Mouse (Mus musculus) forebrain, embryonic 15.5 days (tissue): ENCODE results near the gene Ttc17. TPM values are rescaled to one million over a fixed set of nuclear protein-coding genes. Genes with fewer than 3 reads are reported as not detected.
A peak's percentile ranks its signal among the peaks of the same experiment; 100 is the strongest.

Experiments
- ATAC-seq: fragments of 200-750 bp; cut with Nextera tagmentation; replicated peaks from 2 replicates; pipeline ENCODE4 v1.8.0; 2017; ENCODE audit warnings: mild to moderate bottlenecking, moderate TSS enrichment, moderate library complexity
- H3K27ac ChIP-seq: fragments of 300-500 bp; sonication (generic); replicated peaks from 2 replicates; pipeline ENCODE4 v1.5.1; 2015; ENCODE audit warnings: mild to moderate bottlenecking, inconsistent platforms
- H3K27me3 ChIP-seq: fragments of 300-500 bp; sonication (generic); 2 replicates; pipeline ENCODE4 v1.6.1; 2015; ENCODE audit warnings: inconsistent platforms
- H3K36me3 ChIP-seq: fragments of 300-500 bp; sonication (generic); 2 replicates; pipeline ENCODE4 v1.6.1; 2015; ENCODE audit warnings: mild to moderate bottlenecking, inconsistent platforms
- H3K4me1 ChIP-seq: fragments of 300-500 bp; sonication (generic); 2 replicates; pipeline ENCODE4 v1.6.1; 2015; ENCODE audit warnings: inconsistent platforms
- H3K4me2 ChIP-seq: fragments of 300-500 bp; sonication (generic); replicated peaks from 2 replicates; pipeline ENCODE4 v1.6.1; 2015; ENCODE audit warnings: mild to moderate bottlenecking, inconsistent platforms
- H3K4me3 ChIP-seq: fragments of 300-500 bp; sonication (generic); 2 replicates; pipeline ENCODE4 v1.5.1; 2015; ENCODE audit warnings: mild to moderate bottlenecking, inconsistent platforms
- H3K9ac ChIP-seq: fragments of 300-500 bp; sonication (generic); replicated peaks from 2 replicates; pipeline ENCODE4 v1.6.1; 2015; ENCODE audit warnings: mild to moderate bottlenecking, inconsistent platforms
- H3K9me3 ChIP-seq: fragments of 300-500 bp; sonication (generic); 2 replicates; pipeline ENCODE4 v1.6.1; 2016; ENCODE audit warnings: inconsistent platforms
- WGBS: fragments of 180-500 bp; shearing (Covaris S2); methylation state at CpG from one replicate; pipeline ENCODE4 v1.1.7; 2015; ENCODE audit warnings: mixed read lengths; 5-methylcytosine and 5-hydroxymethylcytosine counted together
- polyA plus RNA-seq: library from polyadenylated mRNA; unstranded; fragments of >200 nt; fragmentation: Nextera tagmentation; extraction: Ambion mirVana; gene quantifications from 2 replicates; pipeline ENCODE4 v1.2.1, GENCODE M21; 2015

Ttc17 gene
- polyA plus RNA-seq, 1 experiment from 2014 or later: 20.7 TPM

DNA sequence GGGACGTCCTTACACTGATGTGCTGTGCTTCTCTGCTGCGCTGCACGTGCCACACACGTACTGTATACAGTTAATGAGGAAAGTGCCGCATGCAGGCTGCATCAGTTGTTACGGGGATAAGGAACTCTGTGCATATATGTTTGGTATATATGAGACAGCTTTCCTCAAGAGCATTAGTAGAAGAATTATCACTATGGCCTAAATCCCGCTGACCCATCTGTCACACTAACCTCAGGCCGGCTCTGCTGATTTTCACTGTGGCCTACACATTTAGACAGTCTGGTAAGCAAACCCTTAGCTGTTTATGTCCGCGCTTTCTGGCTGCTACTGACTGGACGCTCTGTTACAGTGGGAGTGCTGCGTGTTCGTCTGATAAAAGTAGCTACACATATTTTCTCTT lies 77.2 kb downstream of the Ttc17 start:
- H3K9ac ChIP-seq: no peak overlapping the region
- no peaks in the 10 kb centered on the region for H3K27me3 ChIP-seq
- no peak overlapping the region for H3K27ac ChIP-seq
- H3K4me2 ChIP-seq: no peak overlapping the region
- peaks cover 67% of the 10 kb centered on the region for H3K36me3 ChIP-seq
- whole genome bisulfite sequencing: 97% methylated on average over 13 of the region's 13 CpGs
- no peak for ATAC-seq
- H3K4me1 ChIP-seq: peaks cover 12% of the 10 kb centered on the region
- H3K4me3 ChIP-seq: no peak overlapping the region
- H3K9me3 ChIP-seq: no peaks in the 10 kb centered on the region

DNA sequence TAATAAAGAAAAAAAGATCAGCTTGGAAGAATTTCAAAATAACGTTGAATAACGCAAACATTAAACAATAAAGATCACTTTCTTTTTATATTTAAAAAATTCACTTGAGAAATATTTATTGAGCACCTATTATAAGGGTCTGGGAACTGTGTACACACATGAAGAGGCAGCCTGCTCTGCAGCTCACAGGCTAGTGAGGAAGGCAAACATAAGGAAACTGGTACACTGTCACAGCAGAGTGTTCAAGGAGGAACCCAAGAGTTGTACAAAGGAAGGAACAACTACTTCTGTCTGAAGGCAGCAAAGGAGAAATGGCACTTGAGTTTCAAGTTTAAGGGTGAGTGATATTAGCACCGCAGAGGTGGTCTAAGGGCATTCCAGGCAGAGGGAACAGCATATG lies 78.7 kb downstream of the Ttc17 start:
- Histone ChIP-seq H3K27me3 (no peaks in the 10 kb centered on the region), H3K9ac (no peak overlapping the region), H3K4me3 (no peak overlapping the region), H3K9me3 (no peaks in the 10 kb centered on the region), H3K27ac (no peak overlapping the region), H3K4me1 (peaks cover under 1% of the 10 kb centered on the region; the same call in 1 of the 2 replicates), H3K4me2 (no peak overlapping the region), H3K36me3 (peaks cover 78% of the 10 kb centered on the region)
- no peak for ATAC-seq
- WGBS: 95% methylated on average over 3 of the region's 3 CpGs

DNA sequence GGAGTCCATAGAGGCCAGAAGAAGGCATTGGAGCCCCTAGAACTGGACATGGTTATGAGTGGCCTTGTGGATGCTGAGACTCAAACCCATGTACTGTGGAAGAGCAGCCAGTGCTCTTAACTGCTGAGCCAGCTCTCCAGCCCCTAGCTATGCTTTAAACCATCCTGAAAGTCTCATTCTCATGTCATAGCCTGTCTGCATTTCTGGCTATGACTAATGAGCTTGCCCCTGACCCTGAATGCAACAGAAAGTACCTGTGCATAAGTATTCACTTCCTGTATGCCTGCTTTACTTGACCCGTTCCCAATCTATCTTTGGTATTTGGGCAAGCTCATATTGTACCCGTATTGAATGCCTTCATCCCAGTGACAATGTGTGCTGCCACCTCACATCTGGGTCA lies 86.7 kb downstream of the Ttc17 start:
- H3K9me3 ChIP-seq: no peaks in the 10 kb centered on the region
- H3K4me1 ChIP-seq: no peaks in the 10 kb centered on the region
- H3K36me3 ChIP-seq: peaks cover 68% of the 10 kb centered on the region
- H3K4me3 ChIP-seq: no peak overlapping the region
- H3K4me2 ChIP-seq: no peak overlapping the region
- WGBS: 84% methylated on average over 2 of the region's 2 CpGs
- no peak for ATAC-seq
- no peaks in the 10 kb centered on the region for H3K27me3 ChIP-seq
- H3K27ac ChIP-seq: no peak overlapping the region
- no peak overlapping the region for H3K9ac ChIP-seq

DNA sequence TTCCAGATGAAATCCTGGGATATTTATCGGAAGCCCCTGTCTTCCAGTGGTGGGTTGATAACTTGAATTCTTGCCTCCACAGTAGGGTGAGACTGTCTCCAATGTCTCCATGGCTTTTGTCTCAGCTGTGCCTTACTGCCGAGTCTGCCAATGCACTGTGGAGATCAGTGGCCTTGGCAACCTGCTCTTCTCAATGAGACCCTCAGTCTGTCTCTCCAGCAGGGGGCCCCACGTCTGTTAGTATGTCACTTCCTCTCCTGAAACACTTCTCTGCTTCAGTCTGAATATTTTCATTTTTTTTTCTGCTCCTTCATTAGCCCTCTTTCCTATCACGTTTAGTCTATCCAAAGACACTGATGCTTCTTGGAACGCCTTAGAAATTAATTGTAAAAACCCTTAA lies 90.0 kb downstream of the Ttc17 start:
- Histone ChIP-seq H3K4me1 (no peaks in the 10 kb centered on the region), H3K9ac (no peak overlapping the region), H3K4me3 (no peak overlapping the region), H3K27me3 (no peaks in the 10 kb centered on the region), H3K27ac (no peak overlapping the region), H3K4me2 (no peak overlapping the region), H3K36me3 (peaks cover 55% of the 10 kb centered on the region), H3K9me3 (no peaks in the 10 kb centered on the region)
- WGBS: 56% methylated on average over 5 of the region's 5 CpGs
- ATAC-seq: no peak

DNA sequence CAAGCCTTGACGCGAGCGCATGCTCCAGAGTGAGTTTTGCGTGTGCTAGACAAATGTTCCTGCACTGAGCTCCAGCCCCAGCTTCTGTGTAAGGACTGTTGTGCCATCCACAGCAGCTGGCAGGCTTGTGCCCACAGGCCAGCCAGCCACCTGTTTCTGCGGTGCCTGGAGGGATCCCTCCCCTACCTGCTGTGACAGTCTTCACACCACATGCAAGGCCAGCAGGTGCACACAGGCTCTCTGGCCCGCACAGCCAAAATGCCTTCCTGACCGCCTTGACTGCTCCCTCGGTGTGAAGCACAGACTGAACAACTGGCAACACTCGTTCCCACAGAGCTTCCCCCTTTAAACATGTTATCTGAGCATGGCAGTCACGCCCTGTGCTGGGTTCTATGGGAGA lies 102.5 kb downstream of the Ttc17 start:
- Histone ChIP-seq H3K9ac (no peak overlapping the region), H3K4me2 (no peak overlapping the region), H3K36me3 (peaks cover 42% of the 10 kb centered on the region), H3K27me3 (no peaks in the 10 kb centered on the region), H3K4me1 (no peaks in the 10 kb centered on the region), H3K4me3 (no peak overlapping the region), H3K27ac (no peak overlapping the region), H3K9me3 (no peaks in the 10 kb centered on the region; the same call in 1 of the 2 replicates)
- no peak for ATAC-seq
- 87% methylated on average over 10 of the region's 10 CpGs for WGBS

DNA sequence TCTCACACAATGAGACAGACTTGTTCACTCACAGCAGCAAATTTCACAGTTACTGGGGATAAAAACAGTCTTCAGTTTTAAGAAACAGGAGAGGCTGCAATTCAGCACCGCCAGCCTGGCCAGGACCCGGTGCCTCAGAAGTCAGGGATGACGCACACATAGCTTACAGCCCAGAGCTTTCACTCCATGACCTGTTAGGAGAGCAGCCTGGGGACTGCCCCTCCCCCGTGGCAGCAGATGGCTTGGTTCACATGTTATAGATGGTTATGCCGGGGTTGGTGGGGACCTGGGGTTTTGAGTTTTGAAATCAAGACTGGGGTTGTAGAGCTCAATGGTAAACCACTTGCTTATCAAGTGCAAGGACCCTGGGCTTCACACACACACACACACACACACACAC lies 104.1 kb downstream of the Ttc17 start:
- 81% methylated on average over 5 of the region's 5 CpGs for WGBS
- H3K27ac ChIP-seq: no peak overlapping the region
- no peaks in the 10 kb centered on the region for H3K4me1 ChIP-seq
- H3K36me3 ChIP-seq: peaks cover 42% of the 10 kb centered on the region
- H3K9ac ChIP-seq: no peak overlapping the region
- H3K4me3 ChIP-seq: no peak overlapping the region
- no peak overlapping the region for H3K4me2 ChIP-seq
- H3K27me3 ChIP-seq: no peaks in the 10 kb centered on the region
- ATAC-seq: no peak
- H3K9me3 ChIP-seq: no peaks in the 10 kb centered on the region; the same call in 1 of the 2 replicates

DNA sequence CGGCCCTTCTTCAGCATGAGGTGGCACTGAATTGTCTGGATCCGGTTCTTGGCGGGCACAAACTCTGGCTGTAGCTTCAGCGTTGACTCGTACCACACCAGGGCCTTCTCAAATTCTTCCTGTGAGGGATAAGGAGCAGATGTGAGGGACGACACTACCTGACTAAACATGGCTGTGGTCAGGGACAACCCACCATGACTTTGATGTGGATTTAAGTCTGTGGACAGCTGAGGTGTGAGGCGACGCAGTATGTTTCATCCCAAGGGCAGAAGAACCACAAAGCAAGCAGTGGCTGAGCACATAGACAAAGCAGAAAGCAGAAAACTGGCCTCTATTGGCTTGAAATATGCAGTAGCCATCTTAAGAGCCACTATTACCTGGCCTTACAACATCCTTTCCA lies 104.7 kb downstream of the Ttc17 start:
- no peak for ATAC-seq
- Histone ChIP-seq H3K4me2 (no peak overlapping the region), H3K4me1 (no peaks in the 10 kb centered on the region), H3K9ac (no peak overlapping the region), H3K9me3 (no peaks in the 10 kb centered on the region; the same call in 1 of the 2 replicates), H3K4me3 (no peak overlapping the region), H3K36me3 (peaks cover 42% of the 10 kb centered on the region), H3K27ac (no peak overlapping the region), H3K27me3 (no peaks in the 10 kb centered on the region)
- 91% methylated on average over 8 of the region's 8 CpGs for WGBS

DNA sequence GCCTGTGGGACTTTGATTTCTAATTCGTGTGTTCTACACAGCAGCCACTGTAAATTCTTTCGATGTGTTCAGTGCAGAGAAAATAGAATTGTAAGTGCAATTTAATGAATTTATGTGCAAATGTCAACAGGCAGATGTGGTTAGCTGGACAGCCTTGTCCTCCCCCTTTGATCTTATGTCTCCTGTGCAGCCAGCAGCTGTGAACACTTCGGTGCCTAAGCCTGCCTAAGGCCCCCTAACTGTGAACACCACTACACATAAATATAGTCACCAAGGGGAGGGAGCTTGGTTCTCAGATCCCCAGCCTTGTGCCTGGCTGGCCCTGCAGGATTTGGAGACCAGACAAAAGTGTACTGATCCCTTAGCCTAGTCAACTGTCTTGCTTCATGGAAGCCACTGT lies 109.0 kb downstream of the Ttc17 start:
- H3K27me3 ChIP-seq: no peaks in the 10 kb centered on the region
- no peak for ATAC-seq
- no peak overlapping the region for H3K9ac ChIP-seq
- H3K27ac ChIP-seq: no peak overlapping the region
- no peak overlapping the region for H3K4me3 ChIP-seq
- 75% methylated on average over 3 of the region's 3 CpGs for WGBS
- H3K4me1 ChIP-seq: no peaks in the 10 kb centered on the region
- no peaks in the 10 kb centered on the region; the same call in 1 of the 2 replicates for H3K9me3 ChIP-seq
- no peak overlapping the region for H3K4me2 ChIP-seq
- H3K36me3 ChIP-seq: peaks cover 25% of the 10 kb centered on the region

DNA sequence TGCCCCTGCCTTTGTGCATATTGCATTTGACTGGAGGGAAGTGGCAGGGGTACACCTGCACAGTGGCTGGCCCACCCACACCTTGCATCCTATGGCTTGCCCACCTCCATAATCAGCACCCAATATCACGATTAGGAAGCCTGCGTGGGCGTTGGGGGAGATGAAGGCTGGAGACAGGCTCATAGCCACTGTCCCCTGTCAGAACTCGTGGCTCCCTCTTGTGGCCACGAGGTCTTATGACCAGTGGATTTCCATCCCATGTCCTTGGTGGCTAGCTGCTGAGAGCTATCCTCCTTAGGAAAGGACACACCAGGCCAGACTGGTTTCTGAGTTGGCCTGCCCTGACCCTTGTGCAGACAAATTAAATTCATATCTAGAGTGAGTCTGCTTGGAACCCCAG lies 116.0 kb downstream of the Ttc17 start:
- H3K9ac ChIP-seq: no peak overlapping the region
- H3K27ac ChIP-seq: no peak overlapping the region
- peak; percentile 63 for ATAC-seq
- no peaks in the 10 kb centered on the region for H3K9me3 ChIP-seq
- no peak overlapping the region for H3K4me2 ChIP-seq
- H3K27me3 ChIP-seq: no peaks in the 10 kb centered on the region
- WGBS: 0% methylated on average over 5 of the region's 5 CpGs
- no peaks in the 10 kb centered on the region for H3K36me3 ChIP-seq
- peaks cover 28% of the 10 kb centered on the region for H3K4me1 ChIP-seq
- H3K4me3 ChIP-seq: no peak overlapping the region

DNA sequence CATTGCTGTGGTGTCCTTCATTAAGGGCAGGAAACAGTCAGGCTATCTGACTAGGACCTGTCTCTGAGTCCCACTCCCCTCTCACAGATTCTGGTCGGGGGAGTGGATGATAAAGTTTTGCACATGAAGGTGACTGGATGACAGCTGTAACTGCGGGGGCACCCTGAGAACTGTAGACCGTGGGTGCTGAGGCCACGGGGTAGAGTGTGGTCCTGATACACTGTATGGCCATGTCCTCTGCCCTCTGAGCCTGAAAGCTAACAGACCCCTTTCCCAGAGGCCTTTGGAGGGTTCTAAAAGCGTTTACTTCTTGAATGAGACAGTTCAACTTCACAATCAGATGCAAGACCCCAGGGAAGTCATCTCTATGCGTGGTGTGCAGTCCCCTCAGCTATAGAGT lies 116.8 kb downstream of the Ttc17 start:
- Histone ChIP-seq H3K27me3 (no peaks in the 10 kb centered on the region), H3K9ac (no peak overlapping the region; the same call in 1 of the 2 replicates), H3K4me2 (no peak overlapping the region), H3K36me3 (no peaks in the 10 kb centered on the region), H3K4me3 (no peak overlapping the region), H3K4me1 (peaks cover 28% of the 10 kb centered on the region), H3K9me3 (no peaks in the 10 kb centered on the region), H3K27ac (peak overlapping the region; percentile 21)
- 18% methylated on average over 6 of the region's 6 CpGs for WGBS
- ATAC-seq: peak; percentile 24; the same call in 1 of the 2 replicates

DNA sequence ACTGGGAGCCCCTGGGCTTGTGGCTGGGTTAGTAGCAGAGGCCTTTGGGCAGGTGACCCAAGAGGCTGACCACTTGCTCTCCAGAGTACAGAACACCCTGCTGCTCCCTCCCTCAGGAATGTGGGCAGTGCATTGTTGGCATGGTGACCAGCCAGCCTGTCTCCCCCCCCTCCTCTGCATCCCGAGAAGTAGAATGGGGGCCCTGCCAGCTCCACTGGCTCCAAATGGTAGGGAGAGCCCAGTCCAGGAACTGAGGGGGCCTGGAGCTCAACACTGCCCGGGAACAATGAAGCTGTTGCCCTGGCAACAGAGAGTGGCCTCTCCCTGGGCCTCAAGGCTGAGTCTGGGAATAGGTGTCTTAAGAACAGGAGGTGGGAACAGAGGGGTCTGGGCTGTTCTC lies 117.3 kb downstream of the Ttc17 start:
- Histone ChIP-seq H3K9me3 (no peaks in the 10 kb centered on the region), H3K4me3 (no peak overlapping the region), H3K27ac (peak overlapping the region; percentile 21), H3K27me3 (no peaks in the 10 kb centered on the region), H3K36me3 (no peaks in the 10 kb centered on the region), H3K4me1 (peaks cover 28% of the 10 kb centered on the region), H3K4me2 (no peak overlapping the region), H3K9ac (no peak overlapping the region)
- WGBS: 0% methylated on average over 2 of the region's 2 CpGs
- ATAC-seq: peak; percentile 94

DNA sequence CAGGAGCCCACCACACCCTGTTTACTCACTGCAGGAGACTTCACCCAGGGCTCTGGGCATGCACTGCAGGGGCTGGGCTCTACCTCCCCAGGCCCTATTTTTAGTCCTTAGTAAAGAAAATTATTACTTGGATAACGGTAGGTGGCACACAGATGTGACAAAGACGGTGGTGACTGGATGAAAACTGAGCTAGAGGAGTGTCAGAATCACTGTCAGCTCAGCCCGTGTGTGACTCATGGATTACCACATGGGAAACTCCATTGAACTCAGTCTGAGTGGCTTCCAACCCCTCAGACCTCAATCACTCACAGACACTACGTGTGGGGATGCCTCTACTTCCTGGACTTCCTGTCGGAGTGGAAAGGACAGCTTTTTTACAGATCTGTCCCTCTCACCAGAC lies 118.4 kb downstream of the Ttc17 start:
- 33% methylated on average over 5 of the region's 5 CpGs for WGBS
- H3K4me1 ChIP-seq: peaks cover 28% of the 10 kb centered on the region
- H3K4me2 ChIP-seq: no peak overlapping the region
- H3K27me3 ChIP-seq: no peaks in the 10 kb centered on the region
- no peak for ATAC-seq
- H3K9ac ChIP-seq: no peak overlapping the region
- no peak overlapping the region for H3K4me3 ChIP-seq
- no peak overlapping the region for H3K27ac ChIP-seq
- H3K36me3 ChIP-seq: no peaks in the 10 kb centered on the region
- no peaks in the 10 kb centered on the region for H3K9me3 ChIP-seq

DNA sequence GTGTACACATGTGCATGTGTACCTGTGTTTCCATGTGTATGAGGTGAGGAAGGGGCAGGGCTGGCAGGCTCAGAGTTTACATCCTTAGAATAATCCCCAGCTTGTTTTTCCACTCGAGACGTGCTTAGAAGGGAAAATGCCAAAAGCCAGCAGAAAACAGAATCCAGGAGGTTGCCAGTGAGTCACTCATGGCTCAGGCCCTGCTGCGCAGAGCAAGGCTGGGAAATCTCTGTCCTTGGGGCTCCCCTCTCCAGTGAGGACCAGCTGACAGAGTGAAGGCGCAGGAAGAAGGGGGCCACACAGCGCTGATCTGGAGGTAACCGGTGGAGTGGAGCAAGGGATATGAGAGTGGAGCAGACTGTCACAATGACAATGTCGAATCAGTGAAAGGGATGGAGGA lies 119.1 kb downstream of the Ttc17 start:
- no peak overlapping the region for H3K27ac ChIP-seq
- no peak overlapping the region for H3K4me3 ChIP-seq
- no peaks in the 10 kb centered on the region for H3K9me3 ChIP-seq
- H3K27me3 ChIP-seq: no peaks in the 10 kb centered on the region
- no peak overlapping the region for H3K4me2 ChIP-seq
- 51% methylated on average over 7 of the region's 7 CpGs for WGBS
- H3K4me1 ChIP-seq: peaks cover 28% of the 10 kb centered on the region
- H3K36me3 ChIP-seq: no peaks in the 10 kb centered on the region
- H3K9ac ChIP-seq: no peak overlapping the region
- ATAC-seq: no peak
